Mouse (Mus musculus) G1E-ER4 (cell line): ENCODE data around the gene 4930412O13Rik. TPM values are rescaled to one million over a fixed set of nuclear protein-coding genes. Genes with fewer than 3 reads are reported as not detected.

Source experiments
- GATA1 ChIP-seq: IDR thresholded peaks from one replicate; pipeline ENCODE4 v1.8.0; 2012; ENCODE audit warnings: low read length, inconsistent platforms
- polyA plus RNA-seq: library from polyadenylated mRNA; stranded (reverse); fragments of >175 nt; gene quantifications from 2 replicates; pipeline ENCODE4 v1.2.3, GENCODE M21; 2012

4930412O13Rik gene
- polyA plus RNA-seq, 1 experiment, result not detected

- no peak for TF ChIP-seq GATA1
Measured at GRCm38 (mm10) chr2:9887636-9888035, 6.6 kb downstream of the 4930412O13Rik start.

- TF ChIP-seq GATA1, result no peak
Measured at GRCm38 (mm10) chr2:9888913-9889650, 8.0 kb downstream of the 4930412O13Rik start, which contains the start of gene 9230102O04Rik. Gene 9230102O04Rik, minus strand, starts transcription at chr2:9889540.

GRCm38 (mm10) chr2:9889651-9890183 lies 8.7 kb downstream of the 4930412O13Rik start, which contains the start of gene Gata3:
Gene Gata3, minus strand, starts transcription at chr2:9890034.
- TF ChIP-seq GATA1, result no peak

- TF ChIP-seq GATA1, result no peak
Measured at GRCm38 (mm10) chr2:9890251-9890650, 9.2 kb downstream of the 4930412O13Rik start.

GRCm38 (mm10) chr2:9890906-9891305 lies 9.9 kb downstream of the 4930412O13Rik start:
- TF ChIP-seq GATA1, result no peak

- peak; percentile 24 for TF ChIP-seq GATA1
Measured at GRCm38 (mm10) chr2:9892541-9892940, 11.5 kb downstream of the 4930412O13Rik start.

- TF ChIP-seq GATA1, result no peak
Measured at GRCm38 (mm10) chr2:9893272-9893953, 12.4 kb downstream of the 4930412O13Rik start.

- TF ChIP-seq GATA1, result no peak
Measured at GRCm38 (mm10) chr2:9894836-9895593, 14.0 kb downstream of the 4930412O13Rik start.

GRCm38 (mm10) chr2:9896097-9896770 lies 15.2 kb downstream of the 4930412O13Rik start:
- TF ChIP-seq GATA1, result no peak

- TF ChIP-seq GATA1, result no peak
Measured at GRCm38 (mm10) chr2:9897846-9898245, 16.8 kb downstream of the 4930412O13Rik start.

GRCm38 (mm10) chr2:9903854-9904560 lies 23.0 kb downstream of the 4930412O13Rik start:
- no peak for TF ChIP-seq GATA1

GRCm38 (mm10) chr2:9905995-9906394 lies 24.9 kb downstream of the 4930412O13Rik start:
- no peak for TF ChIP-seq GATA1

GRCm38 (mm10) chr2:9917602-9918001 lies 36.5 kb downstream of the 4930412O13Rik start:
- TF ChIP-seq GATA1, result no peak

GRCm38 (mm10) chr2:9918691-9919471 lies 37.8 kb downstream of the 4930412O13Rik start:
- TF ChIP-seq GATA1, result no peak
